Mouse (Mus musculus) natural killer cell, adult 2 months (primary cell): Measurements from ENCODE around the gene Gm15517.
A peak's percentile ranks its signal among the peaks of the same experiment; 100 is the strongest.
"Not testable (repeated sequence)": the region's sequence is repeated elsewhere in the genome, so short reads cannot be mapped to it uniquely, and the experiment has no call there.

ENCODE experiments used
- DNase-seq, 2 experiments: peaks; one replicate each; pipeline ENCODE4 v3.0.0; 2022; ENCODE audit warnings: low spot score in 2 of 2

Gene Gm15517

GRCm38 (mm10) chr7:44261147-44261546 is at the start of gene Gm15517:
Gene Gm15517, plus strand, starts transcription at chr7:44261447.
- no peak for DNase-seq

GRCm38 (mm10) chr7:44215645-44216044 is 45.6 kb upstream of the Gm15517 start, which contains the start of gene Klk1b5:
Gene Klk1b5, plus strand, starts transcription at chr7:44215945.
- DNase-seq: no peak

GRCm38 (mm10) chr7:44221601-44222000 is 39.6 kb upstream of the Gm15517 start:
- DNase-seq: not testable (repeated sequence)

GRCm38 (mm10) chr7:44222335-44222734 is 38.9 kb upstream of the Gm15517 start:
- DNase-seq: not testable (repeated sequence)

- no peak for DNase-seq
Observed at GRCm38 (mm10) chr7:44225076-44225475, 36.2 kb upstream of the Gm15517 start, which contains the start of gene Klk1. Gene Klk1, plus strand, starts transcription at chr7:44225360.

- DNase-seq: no peak
Observed at GRCm38 (mm10) chr7:44235909-44236308, 25.3 kb upstream of the Gm15517 start, which contains the start of gene Gm36864. Gene Gm36864, plus strand, starts transcription at chr7:44236177.

GRCm38 (mm10) chr7:44239913-44240312 is 21.3 kb upstream of the Gm15517 start:
- DNase-seq: no peak

- no peak for DNase-seq
Observed at GRCm38 (mm10) chr7:44240712-44241111, 20.5 kb upstream of the Gm15517 start.

- DNase-seq: no peak
Observed at GRCm38 (mm10) chr7:44241163-44241562, 20.1 kb upstream of the Gm15517 start.

GRCm38 (mm10) chr7:44244080-44244479 is 17.2 kb upstream of the Gm15517 start:
- no peak for DNase-seq

- peak; percentile 92 to 93 for DNase-seq
Observed at GRCm38 (mm10) chr7:44246055-44246983, 14.9 kb upstream of the Gm15517 start, which contains the start of the genes 1700028J19Rik and 2410002F23Rik. Gene 1700028J19Rik, minus strand, starts transcription at chr7:44246695. Gene 2410002F23Rik, plus strand, starts transcription at chr7:44246722.

GRCm38 (mm10) chr7:44246984-44247470 is 14.2 kb upstream of the Gm15517 start:
- DNase-seq: no peak

GRCm38 (mm10) chr7:44247971-44248370 is 13.3 kb upstream of the Gm15517 start:
- DNase-seq: no peak

GRCm38 (mm10) chr7:44249248-44249647 is 12.0 kb upstream of the Gm15517 start:
- DNase-seq: no peak

- DNase-seq: not testable (repeated sequence)
Observed at GRCm38 (mm10) chr7:44250732-44251275, 10.4 kb upstream of the Gm15517 start.

- no peak for DNase-seq
Observed at GRCm38 (mm10) chr7:44253023-44253616, 8.1 kb upstream of the Gm15517 start.

- DNase-seq: no peak
Observed at GRCm38 (mm10) chr7:44254930-44255329, 6.3 kb upstream of the Gm15517 start.

GRCm38 (mm10) chr7:44257278-44257677 is 4.0 kb upstream of the Gm15517 start, which contains the start of gene Acp4:
Gene Acp4, minus strand, starts transcription at chr7:44257378.
- DNase-seq: no peak

- DNase-seq: no peak
Observed at GRCm38 (mm10) chr7:44260410-44260809, 837 bp upstream of the Gm15517 start.

- DNase-seq: peak; percentile 85 to 91
Observed at GRCm38 (mm10) chr7:44262791-44263643, 1.8 kb downstream of the Gm15517 start.

- DNase-seq: no peak
Observed at GRCm38 (mm10) chr7:44268117-44268516, 6.9 kb downstream of the Gm15517 start.
